Mouse (Mus musculus): ENCODE measurements around the gene Tlx1. TPM values are rescaled to one million over a fixed set of nuclear protein-coding genes. Genes with fewer than 3 reads are reported as not detected.

The Tlx1 gene
- polyA plus RNA-seq, 1 experiment, result not detected

GRCm38 (mm10) chr19:45176269-45176668, 25.8 kb downstream of the Tlx1 start:
- Histone ChIP-seq H3K27ac (ENCODE audit: insufficient read depth, low read length) (no peak overlapping the region), H3K4me1 (ENCODE audit: control insufficient read depth, insufficient read depth, low read length) (no peaks in the 10 kb centered on the region), H3K4me3 (ENCODE audit: insufficient read depth, low read length) (no peak overlapping the region)
- TF ChIP-seq CTCF (IDR thresholded peaks at IDR 0.05; ENCODE audit: borderline replicate concordance, insufficient read depth, low read length), result no peak
- no peak for TF ChIP-seq POLR2A (IDR thresholded peaks at IDR 0.05; ENCODE audit: low read depth, low read length)

- TF ChIP-seq POLR2A (IDR thresholded peaks at IDR 0.05; ENCODE audit: low read depth, low read length) (no peak), CTCF (IDR thresholded peaks at IDR 0.05; ENCODE audit: borderline replicate concordance, insufficient read depth, low read length) (peak; percentile 84)
- Histone ChIP-seq H3K4me1 (ENCODE audit: control insufficient read depth, insufficient read depth, low read length) (no peaks in the 10 kb centered on the region), H3K27ac (ENCODE audit: insufficient read depth, low read length) (no peak overlapping the region), H3K4me3 (ENCODE audit: insufficient read depth, low read length) (no peak overlapping the region)
Observed at GRCm38 (mm10) chr19:45177004-45177737, 26.7 kb downstream of the Tlx1 start.

- Histone ChIP-seq H3K4me3 (ENCODE audit: insufficient read depth, low read length) (no peak overlapping the region), H3K27ac (ENCODE audit: insufficient read depth, low read length) (no peak overlapping the region), H3K4me1 (ENCODE audit: control insufficient read depth, insufficient read depth, low read length) (no peaks in the 10 kb centered on the region)
- no peak for TF ChIP-seq CTCF (IDR thresholded peaks at IDR 0.05; ENCODE audit: borderline replicate concordance, insufficient read depth, low read length)
- no peak for TF ChIP-seq POLR2A (IDR thresholded peaks at IDR 0.05; ENCODE audit: low read depth, low read length)
Observed at GRCm38 (mm10) chr19:45179451-45179850, 29.0 kb downstream of the Tlx1 start.

- H3K4me3 ChIP-seq (ENCODE audit: insufficient read depth, low read length), result no peak overlapping the region
- no peak overlapping the region for H3K27ac ChIP-seq (ENCODE audit: insufficient read depth, low read length)
- H3K4me1 ChIP-seq (ENCODE audit: control insufficient read depth, insufficient read depth, low read length), result no peaks in the 10 kb centered on the region
- TF ChIP-seq POLR2A (IDR thresholded peaks at IDR 0.05; ENCODE audit: low read depth, low read length), result no peak
- no peak for TF ChIP-seq CTCF (IDR thresholded peaks at IDR 0.05; ENCODE audit: borderline replicate concordance, insufficient read depth, low read length)
Observed at GRCm38 (mm10) chr19:45180447-45180846, 30.0 kb downstream of the Tlx1 start.

GRCm38 (mm10) chr19:45194651-45195050, 44.2 kb downstream of the Tlx1 start:
- Histone ChIP-seq H3K4me1 (ENCODE audit: control insufficient read depth, insufficient read depth, low read length) (no peaks in the 10 kb centered on the region), H3K4me3 (ENCODE audit: insufficient read depth, low read length) (no peak overlapping the region), H3K27ac (ENCODE audit: insufficient read depth, low read length) (no peak overlapping the region)
- no peak for TF ChIP-seq POLR2A (IDR thresholded peaks at IDR 0.05; ENCODE audit: low read depth, low read length)
- TF ChIP-seq CTCF (IDR thresholded peaks at IDR 0.05; ENCODE audit: borderline replicate concordance, insufficient read depth, low read length), result no peak

- no peak for TF ChIP-seq POLR2A (IDR thresholded peaks at IDR 0.05; ENCODE audit: low read depth, low read length)
- TF ChIP-seq CTCF (IDR thresholded peaks at IDR 0.05; ENCODE audit: borderline replicate concordance, insufficient read depth, low read length), result no peak
- no peaks in the 10 kb centered on the region for H3K4me1 ChIP-seq (ENCODE audit: control insufficient read depth, insufficient read depth, low read length)
- H3K4me3 ChIP-seq (ENCODE audit: insufficient read depth, low read length), result no peak overlapping the region
- no peak overlapping the region for H3K27ac ChIP-seq (ENCODE audit: insufficient read depth, low read length)
Observed at GRCm38 (mm10) chr19:45196967-45197366, 46.5 kb downstream of the Tlx1 start.

- H3K4me1 ChIP-seq (ENCODE audit: control insufficient read depth, insufficient read depth, low read length), result no peaks in the 10 kb centered on the region
- H3K4me3 ChIP-seq (ENCODE audit: insufficient read depth, low read length), result no peak overlapping the region
- TF ChIP-seq POLR2A (IDR thresholded peaks at IDR 0.05; ENCODE audit: low read depth, low read length) (no peak), CTCF (IDR thresholded peaks at IDR 0.05; ENCODE audit: borderline replicate concordance, insufficient read depth, low read length) (no peak)
Observed at GRCm38 (mm10) chr19:45205311-45206105, 55.0 kb downstream of the Tlx1 start.

More at GRCm38 (mm10) chr19:45205311-45206105, 55.0 kb downstream of the Tlx1 start:
- H3K27ac ChIP-seq (ENCODE audit: insufficient read depth, low read length), result no peak overlapping the region

Other genes starting within 250 kb of the Tlx1 start
- 24.5 and 28.0 TPM in 2 replicates for gene Slf2, start 219.5 kb upstream of the Tlx1 start, polyA plus RNA-seq (2011; ENCODE audit: insufficient read length, low read depth, missing spikeins)
- gene Sema4g, start 161.6 kb upstream of the Tlx1 start, polyA plus RNA-seq (2011; ENCODE audit: insufficient read length, low read depth, missing spikeins), result 3.4 and 4.9 TPM in 2 replicates
- 7.8 and 8.3 TPM in 2 replicates for gene Twnk, start 145.0 kb upstream of the Tlx1 start, polyA plus RNA-seq (2011; ENCODE audit: insufficient read length, low read depth, missing spikeins)
- 31.1 and 36.9 TPM in 2 replicates for gene Mrpl43, start 144.2 kb upstream of the Tlx1 start, polyA plus RNA-seq (2011; ENCODE audit: insufficient read length, low read depth, missing spikeins)
- 54.1 and 62.0 TPM in 2 replicates for gene Lzts2, start 136.3 kb upstream of the Tlx1 start, polyA plus RNA-seq (2011; ENCODE audit: insufficient read length, low read depth, missing spikeins)
- gene Pdzd7, start 105.0 kb upstream of the Tlx1 start, polyA plus RNA-seq (2011; ENCODE audit: insufficient read length, low read depth, missing spikeins), result 0.42 and 0.74 TPM in 2 replicates
- gene Sfxn3, start 103.2 kb upstream of the Tlx1 start, polyA plus RNA-seq (2011; ENCODE audit: insufficient read length, low read depth, missing spikeins), result 94.9 and 96.8 TPM in 2 replicates
- 7.3 and 7.8 TPM in 2 replicates for gene Kazald1, start 75.4 kb upstream of the Tlx1 start, polyA plus RNA-seq (2011; ENCODE audit: insufficient read length, low read depth, missing spikeins)
- not detected in 2 replicates for gene Lbx1, start 85.1 kb downstream of the Tlx1 start, polyA plus RNA-seq (2011; ENCODE audit: insufficient read length, low read depth, missing spikeins)
- 30.0 and 33.8 TPM in 2 replicates for gene Btrc, start 213.1 kb downstream of the Tlx1 start, polyA plus RNA-seq (2011; ENCODE audit: insufficient read length, low read depth, missing spikeins)

All from embryonic fibroblast, embryonic 13.5 days (primary cell).